Mouse (Mus musculus): ENCODE measurements around the gene Ip6k3. TPM values are rescaled to one million over a fixed set of nuclear protein-coding genes. Genes with fewer than 3 reads are reported as not detected.

Gene Ip6k3
- polyA plus RNA-seq, 1 experiment from 2014 or later, result 0.20 TPM

DNA sequence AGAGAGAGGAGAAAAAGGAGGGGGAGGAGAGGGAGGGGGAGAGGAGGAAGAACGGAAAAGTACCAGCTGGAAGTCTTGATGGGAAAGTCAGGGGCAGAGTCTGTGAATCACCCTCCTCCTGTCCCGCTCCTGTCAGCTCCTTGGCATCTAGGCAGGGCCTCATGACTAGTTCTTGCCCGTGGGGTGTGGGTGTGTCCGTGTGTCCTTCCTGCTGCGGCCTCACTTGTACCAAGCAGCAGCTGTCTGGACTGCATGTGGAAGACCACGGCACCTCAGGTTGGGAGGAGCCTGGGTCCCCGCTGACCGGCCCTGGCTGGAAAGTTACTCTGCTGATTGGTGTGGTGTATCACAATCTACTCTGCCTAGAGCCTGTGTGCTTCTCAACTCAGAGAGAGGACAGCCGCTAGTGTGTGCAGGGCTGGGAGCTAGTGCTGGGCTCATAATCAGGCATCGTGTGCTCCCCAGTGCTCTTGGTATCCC lies 25.6 kb downstream of the Ip6k3 start:
- no peak for ATAC-seq (replicated peaks; ENCODE audit: insufficient number of reproducible peaks, low FRiP score, low TSS enrichment, low read depth)
- Histone ChIP-seq H3K27ac (replicated peaks; ENCODE audit: low read depth, low read length) (no peak overlapping the region), H3K27me3 (ENCODE audit: control insufficient read depth, insufficient read depth, low read length) (no peaks in the 10 kb centered on the region), H3K36me3 (replicated peaks; ENCODE audit: control insufficient read depth, insufficient read depth, low read depth, low read length) (no peaks in the 10 kb centered on the region), H3K9ac (replicated peaks; ENCODE audit: low read length) (0 out of 2 replicates have a peak overlapping the region, but pooled peaks have one; percentile 13), H3K9me3 (replicated peaks; ENCODE audit: control insufficient read depth, low read length) (no peaks in the 10 kb centered on the region), H3K4me1 (ENCODE audit: control insufficient read depth, insufficient read depth, low read length) (no peaks in the 10 kb centered on the region; the same call in 1 of the 2 replicates), H3K4me2 (ENCODE audit: low read depth, low read length) (no peak overlapping the region), H3K4me3 (ENCODE audit: low read depth, low read length) (no peak overlapping the region)
- 51% methylated on average over 10 of the region's 10 CpGs for WGBS
- no peak for DNase-seq (ENCODE audit: low spot score)

DNA sequence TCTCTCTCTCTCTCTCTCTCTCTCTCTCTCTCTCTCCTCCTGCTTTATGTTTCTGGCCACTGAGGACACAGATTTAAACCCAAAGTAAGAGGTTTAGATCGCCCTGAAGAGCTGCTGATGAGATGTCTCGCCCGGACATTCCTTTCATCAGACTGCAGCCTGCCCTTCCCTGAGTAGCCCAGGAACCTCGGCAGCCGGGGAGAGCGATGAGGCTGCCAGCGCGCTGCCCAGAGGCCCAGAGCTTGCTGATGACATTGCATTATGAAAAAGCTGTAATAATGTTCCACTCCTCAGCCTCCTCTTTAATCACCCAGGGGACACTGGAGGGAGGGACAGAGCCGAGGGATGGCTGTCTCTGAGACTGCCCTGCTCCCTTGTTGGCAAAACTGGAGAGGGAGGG lies 27.3 kb downstream of the Ip6k3 start:
- ATAC-seq (replicated peaks; ENCODE audit: insufficient number of reproducible peaks, low FRiP score, low TSS enrichment, low read depth) (no peak), DNase-seq (ENCODE audit: low spot score) (no peak)
- H3K27ac ChIP-seq (replicated peaks; ENCODE audit: low read depth, low read length), result no peak overlapping the region
- no peak overlapping the region for H3K4me2 ChIP-seq (ENCODE audit: low read depth, low read length)
- H3K4me1 ChIP-seq (ENCODE audit: control insufficient read depth, insufficient read depth, low read length), result no peaks in the 10 kb centered on the region; the same call in 1 of the 2 replicates
- no peak overlapping the region for H3K4me3 ChIP-seq (ENCODE audit: low read depth, low read length)
- H3K27me3 ChIP-seq (ENCODE audit: control insufficient read depth, insufficient read depth, low read length), result no peaks in the 10 kb centered on the region
- no peaks in the 10 kb centered on the region for H3K9me3 ChIP-seq (replicated peaks; ENCODE audit: control insufficient read depth, low read length)
- 57% methylated on average over 9 of the region's 9 CpGs for WGBS
- H3K9ac ChIP-seq (replicated peaks; ENCODE audit: low read length), result no peak overlapping the region
- H3K36me3 ChIP-seq (replicated peaks; ENCODE audit: control insufficient read depth, insufficient read depth, low read depth, low read length), result no peaks in the 10 kb centered on the region

- DNase-seq (ENCODE audit: low spot score), result no peak
- no peaks in the 10 kb centered on the region; the same call in 1 of the 2 replicates for H3K4me1 ChIP-seq (ENCODE audit: control insufficient read depth, insufficient read depth, low read length)
- H3K36me3 ChIP-seq (replicated peaks; ENCODE audit: control insufficient read depth, insufficient read depth, low read depth, low read length), result no peaks in the 10 kb centered on the region
- WGBS, result 53% methylated on average over 7 of the region's 7 CpGs
- no peak overlapping the region for H3K9ac ChIP-seq (replicated peaks; ENCODE audit: low read length)
- no peaks in the 10 kb centered on the region for H3K27me3 ChIP-seq (ENCODE audit: control insufficient read depth, insufficient read depth, low read length)
- H3K9me3 ChIP-seq (replicated peaks; ENCODE audit: control insufficient read depth, low read length), result no peaks in the 10 kb centered on the region
- ATAC-seq (replicated peaks; ENCODE audit: insufficient number of reproducible peaks, low FRiP score, low TSS enrichment, low read depth), result no peak
- no peak overlapping the region for H3K27ac ChIP-seq (replicated peaks; ENCODE audit: low read depth, low read length)
- H3K4me3 ChIP-seq (ENCODE audit: low read depth, low read length), result no peak overlapping the region
- no peak overlapping the region for H3K4me2 ChIP-seq (ENCODE audit: low read depth, low read length)
Measured at GRCm38 (mm10) chr17:27139304-27139703, 28.3 kb downstream of the Ip6k3 start.

DNA sequence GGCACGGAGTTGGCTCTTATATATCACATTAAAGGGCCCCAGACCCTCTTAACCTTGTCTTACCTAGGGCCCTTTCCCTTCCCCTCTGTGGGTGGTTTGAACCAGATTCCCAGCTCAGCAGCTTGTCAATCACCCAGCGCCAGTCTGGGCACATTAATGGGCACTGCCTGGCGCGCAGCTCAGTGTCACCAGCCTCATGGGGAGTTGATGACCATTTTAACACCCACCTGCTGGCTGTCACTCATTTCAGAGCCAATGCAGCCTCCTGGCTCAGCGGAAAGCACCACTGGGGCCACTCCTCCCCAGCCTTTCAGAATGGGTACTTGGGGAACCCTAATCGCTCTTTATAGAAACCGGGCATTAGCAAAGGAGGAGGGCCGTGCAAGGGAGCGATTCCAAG lies 29.2 kb downstream of the Ip6k3 start:
- Histone ChIP-seq H3K36me3 (replicated peaks; ENCODE audit: control insufficient read depth, insufficient read depth, low read depth, low read length) (no peaks in the 10 kb centered on the region), H3K9me3 (replicated peaks; ENCODE audit: control insufficient read depth, low read length) (no peaks in the 10 kb centered on the region), H3K27ac (replicated peaks; ENCODE audit: low read depth, low read length) (no peak overlapping the region), H3K9ac (replicated peaks; ENCODE audit: low read length) (no peak overlapping the region), H3K4me1 (ENCODE audit: control insufficient read depth, insufficient read depth, low read length) (no peaks in the 10 kb centered on the region; the same call in none of the 2 replicates), H3K27me3 (ENCODE audit: control insufficient read depth, insufficient read depth, low read length) (no peaks in the 10 kb centered on the region), H3K4me2 (ENCODE audit: low read depth, low read length) (no peak overlapping the region), H3K4me3 (ENCODE audit: low read depth, low read length) (no peak overlapping the region)
- ATAC-seq (replicated peaks; ENCODE audit: insufficient number of reproducible peaks, low FRiP score, low TSS enrichment, low read depth), result no peak
- WGBS, result 70% methylated on average over 9 of the region's 9 CpGs
- DNase-seq (ENCODE audit: low spot score), result no peak

GRCm38 (mm10) chr17:27134715-27135114 lies 32.9 kb downstream of the Ip6k3 start:
- DNase-seq (ENCODE audit: low spot score) (no peak), ATAC-seq (replicated peaks; ENCODE audit: insufficient number of reproducible peaks, low FRiP score, low TSS enrichment, low read depth) (no peak)
- Histone ChIP-seq H3K27me3 (ENCODE audit: control insufficient read depth, insufficient read depth, low read length) (no peaks in the 10 kb centered on the region), H3K4me1 (ENCODE audit: control insufficient read depth, insufficient read depth, low read length) (no peaks in the 10 kb centered on the region; the same call in 1 of the 2 replicates), H3K9ac (replicated peaks; ENCODE audit: low read length) (no peak overlapping the region), H3K4me3 (ENCODE audit: low read depth, low read length) (no peak overlapping the region), H3K36me3 (replicated peaks; ENCODE audit: control insufficient read depth, insufficient read depth, low read depth, low read length) (no peaks in the 10 kb centered on the region), H3K9me3 (replicated peaks; ENCODE audit: control insufficient read depth, low read length) (no peaks in the 10 kb centered on the region), H3K4me2 (ENCODE audit: low read depth, low read length) (no peak overlapping the region), H3K27ac (replicated peaks; ENCODE audit: low read depth, low read length) (no peak overlapping the region)
- 26% methylated on average over 3 of the region's 3 CpGs for WGBS

DNA sequence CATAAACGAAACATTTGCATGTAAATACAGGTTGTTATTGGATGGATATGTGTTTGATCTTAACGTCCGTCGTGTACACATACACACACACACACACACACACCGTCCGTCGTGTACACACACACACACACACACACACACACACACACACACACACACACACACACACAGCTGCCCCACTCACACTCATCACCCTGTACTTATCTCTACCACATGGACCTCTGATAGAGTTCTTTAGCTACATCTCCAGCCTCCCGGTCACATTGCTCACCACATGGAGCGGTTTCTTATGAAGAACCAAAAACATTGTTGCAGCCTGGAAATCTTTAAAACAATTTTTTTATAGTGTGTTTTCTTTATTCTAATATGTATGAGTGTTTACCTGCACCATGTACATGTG lies 33.4 kb downstream of the Ip6k3 start:
- DNase-seq (ENCODE audit: low spot score) (no peak), ATAC-seq (replicated peaks; ENCODE audit: insufficient number of reproducible peaks, low FRiP score, low TSS enrichment, low read depth) (peak; percentile 32; the same call in 1 of the 2 replicates)
- Histone ChIP-seq H3K4me3 (ENCODE audit: low read depth, low read length) (peak overlapping the region; percentile 63; the same call in 1 of the 2 replicates), H3K4me2 (ENCODE audit: low read depth, low read length) (peak overlapping the region; percentile 43), H3K9ac (replicated peaks; ENCODE audit: low read length) (no peak overlapping the region; the same call in 1 of the 2 replicates), H3K9me3 (replicated peaks; ENCODE audit: control insufficient read depth, low read length) (no peaks in the 10 kb centered on the region), H3K27me3 (ENCODE audit: control insufficient read depth, insufficient read depth, low read length) (no peaks in the 10 kb centered on the region), H3K4me1 (ENCODE audit: control insufficient read depth, insufficient read depth, low read length) (no peaks in the 10 kb centered on the region; the same call in 1 of the 2 replicates), H3K27ac (replicated peaks; ENCODE audit: low read depth, low read length) (no peak overlapping the region), H3K36me3 (replicated peaks; ENCODE audit: control insufficient read depth, insufficient read depth, low read depth, low read length) (no peaks in the 10 kb centered on the region)
- 39% methylated on average over 9 of the region's 9 CpGs for WGBS

DNA sequence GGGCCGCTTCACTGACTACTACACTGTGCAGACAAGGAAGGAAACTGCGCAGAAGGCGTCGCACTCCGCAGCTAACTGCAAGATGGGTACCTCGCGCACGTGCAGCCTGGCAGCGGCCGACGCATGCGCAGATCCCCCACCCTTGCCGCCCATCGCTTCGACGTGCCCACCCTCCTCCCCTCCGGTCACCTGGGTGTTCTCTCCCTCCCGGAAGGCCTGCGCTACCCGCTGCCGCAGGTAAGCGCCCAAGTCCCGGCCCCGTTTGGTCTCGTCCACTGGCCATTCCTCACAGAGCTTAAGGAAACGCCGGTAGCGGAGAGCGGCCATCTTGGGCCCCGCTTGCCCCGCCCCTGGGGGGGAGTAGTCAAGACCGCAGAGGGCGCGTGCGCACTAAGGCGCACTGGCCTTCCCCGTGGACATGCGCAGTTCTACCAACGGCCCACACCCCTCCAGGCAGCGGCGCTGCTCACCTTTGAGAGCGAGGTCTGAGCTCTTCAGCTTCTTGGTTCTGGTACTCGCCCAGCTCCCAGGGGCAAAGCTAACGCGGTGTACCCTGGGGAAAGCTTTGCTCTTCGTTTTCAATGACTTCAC lies 33.9 kb downstream of the Ip6k3 start, which contains the start of gene Uqcc2:
TSS of gene Uqcc2 (minus strand) at position 366 of the 591 bp plus-strand sequence.
- H3K36me3 ChIP-seq (replicated peaks; ENCODE audit: control insufficient read depth, insufficient read depth, low read depth, low read length), result no peaks in the 10 kb centered on the region
- DNase-seq (ENCODE audit: low spot score) (peak; percentile 99), ATAC-seq (replicated peaks; ENCODE audit: insufficient number of reproducible peaks, low FRiP score, low TSS enrichment, low read depth) (peak; percentile 89)
- peak within 1 kb of the TSS; percentile 63 for H3K4me3 ChIP-seq (ENCODE audit: low read depth, low read length)
- no peaks in the 10 kb centered on the region; the same call in 1 of the 2 replicates for H3K4me1 ChIP-seq (ENCODE audit: control insufficient read depth, insufficient read depth, low read length)
- H3K9me3 ChIP-seq (replicated peaks; ENCODE audit: control insufficient read depth, low read length), result no peaks in the 10 kb centered on the region
- H3K9ac ChIP-seq (replicated peaks; ENCODE audit: low read length), result peak within 1 kb of the TSS; percentile 76
- no peak within 1 kb of the TSS for H3K27ac ChIP-seq (replicated peaks; ENCODE audit: low read depth, low read length)
- H3K27me3 ChIP-seq (ENCODE audit: control insufficient read depth, insufficient read depth, low read length), result no peaks in the 10 kb centered on the region
- 0% methylated on average over 46 of the region's 46 CpGs for WGBS
- H3K4me2 ChIP-seq (ENCODE audit: low read depth, low read length), result peak within 1 kb of the TSS; percentile 43

DNA sequence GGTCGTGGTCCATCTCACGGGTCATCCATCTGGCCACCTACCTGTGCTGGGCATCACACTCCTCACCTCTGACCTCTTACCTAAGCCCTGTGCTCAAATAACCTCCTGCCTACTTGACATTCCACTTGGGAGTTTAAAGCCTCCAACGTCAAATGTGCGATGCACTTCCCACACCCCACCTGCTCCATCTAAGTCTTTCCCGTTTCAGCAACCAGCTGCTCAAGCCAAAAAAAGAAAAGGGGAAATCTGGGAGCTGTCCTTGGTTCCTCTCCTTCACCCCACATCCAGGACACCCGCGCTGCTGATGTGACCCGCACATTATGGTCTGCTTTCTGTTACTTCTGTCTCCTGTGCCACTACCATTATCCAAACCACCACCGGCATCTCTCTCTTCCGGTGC lies 35.4 kb downstream of the Ip6k3 start:
- no peaks in the 10 kb centered on the region; the same call in 1 of the 2 replicates for H3K36me3 ChIP-seq (replicated peaks; ENCODE audit: control insufficient read depth, insufficient read depth, low read depth, low read length)
- H3K9ac ChIP-seq (replicated peaks; ENCODE audit: low read length), result no peak overlapping the region
- WGBS, result 88% methylated on average over 10 of the region's 10 CpGs
- ATAC-seq (replicated peaks; ENCODE audit: insufficient number of reproducible peaks, low FRiP score, low TSS enrichment, low read depth), result no peak
- no peaks in the 10 kb centered on the region for H3K27me3 ChIP-seq (ENCODE audit: control insufficient read depth, insufficient read depth, low read length)
- no peak for DNase-seq (ENCODE audit: low spot score)
- no peak overlapping the region; the same call in 1 of the 2 replicates for H3K4me2 ChIP-seq (ENCODE audit: low read depth, low read length)
- no peaks in the 10 kb centered on the region for H3K9me3 ChIP-seq (replicated peaks; ENCODE audit: control insufficient read depth, low read length)
- no peak overlapping the region for H3K4me3 ChIP-seq (ENCODE audit: low read depth, low read length)
- H3K27ac ChIP-seq (replicated peaks; ENCODE audit: low read depth, low read length), result no peak overlapping the region
- H3K4me1 ChIP-seq (ENCODE audit: control insufficient read depth, insufficient read depth, low read length), result no peaks in the 10 kb centered on the region; the same call in 1 of the 2 replicates
